Mouse (Mus musculus) urinary bladder, postnatal 25 days (tissue): ENCODE results near the gene Lgals9.

Source experiments
- DNase-seq: peaks from one replicate; pipeline ENCODE4 v3.0.0; 2022; ENCODE audit warnings: low spot score

Gene Lgals9

DNA sequence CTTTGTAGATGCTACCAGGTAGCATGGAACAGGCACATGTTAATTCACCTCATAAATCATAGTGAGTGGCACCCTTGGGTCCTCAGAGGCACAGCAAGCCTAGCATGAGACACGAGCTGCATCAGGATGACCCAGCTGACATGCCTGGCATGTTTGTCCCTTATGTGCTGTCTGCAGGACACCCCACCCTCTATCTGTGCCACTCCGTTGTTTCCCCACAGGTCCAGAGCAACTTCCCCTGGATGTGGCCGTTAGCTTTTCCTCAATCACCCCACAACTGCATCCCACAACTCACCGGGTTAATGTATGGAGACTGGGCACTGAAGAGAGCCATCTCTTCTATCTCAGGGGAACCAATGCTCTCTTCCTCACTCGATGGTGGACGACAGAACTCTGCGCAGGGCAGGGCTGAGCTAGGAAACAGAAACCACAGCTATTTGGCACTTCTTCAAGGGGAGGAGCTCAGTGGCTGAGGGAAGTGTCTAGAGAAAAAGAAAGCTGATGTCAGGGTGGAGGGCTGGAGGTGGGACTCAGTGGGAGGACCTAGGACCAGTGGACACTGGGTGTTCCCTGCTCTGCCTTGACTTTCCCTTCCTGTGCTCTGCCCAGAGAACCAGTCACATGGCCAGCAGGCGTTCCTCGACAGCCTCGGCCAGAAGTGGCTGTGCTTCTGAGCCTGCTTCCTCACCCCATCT is at the start of gene Lgals9:
TSS of gene Lgals9 (minus strand) at position 464 of the 695 bp plus-strand sequence.
- DNase-seq = peak; percentile 51

DNA sequence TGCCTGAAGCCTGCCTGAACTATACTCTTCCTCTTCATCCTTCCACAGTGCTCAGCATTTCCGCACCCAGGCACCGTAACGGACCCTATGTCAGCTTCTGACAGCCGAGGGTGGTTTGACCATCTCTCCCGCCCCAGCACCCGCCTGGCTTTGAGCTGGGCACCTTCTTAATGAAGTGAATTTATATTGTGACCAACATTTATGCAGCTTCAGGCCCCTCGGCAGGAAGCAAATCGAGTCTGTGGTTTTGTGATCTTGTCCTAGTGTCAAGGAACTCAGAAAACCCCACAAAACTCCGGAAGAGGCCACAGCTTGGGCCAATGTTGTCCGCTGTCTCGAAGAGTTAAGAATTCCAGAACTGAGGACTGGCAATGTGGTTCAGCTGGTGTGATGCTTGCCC is 48.9 kb upstream of the Lgals9 start:
- no peak for DNase-seq

DNA sequence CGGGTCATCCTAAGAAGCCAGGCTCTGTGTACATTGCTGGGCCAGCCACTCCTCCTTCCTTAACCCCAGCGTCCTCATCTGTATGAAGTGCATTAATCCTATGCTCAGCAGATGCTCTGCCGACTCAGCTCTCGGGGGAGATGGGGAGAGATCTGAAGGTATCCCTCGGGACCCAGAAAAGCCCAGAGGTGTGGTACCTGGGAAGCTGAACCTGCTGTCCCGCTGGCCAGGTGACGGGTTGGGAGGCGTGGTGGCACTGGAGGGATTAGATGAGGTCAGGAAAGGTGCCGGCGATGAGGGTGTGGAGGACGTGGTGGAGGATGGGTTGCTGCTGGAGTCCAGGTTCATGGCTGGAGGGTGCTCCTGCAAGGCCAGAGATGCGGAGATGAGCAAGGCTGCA is 48.3 kb upstream of the Lgals9 start:
- DNase-seq = no peak

DNA sequence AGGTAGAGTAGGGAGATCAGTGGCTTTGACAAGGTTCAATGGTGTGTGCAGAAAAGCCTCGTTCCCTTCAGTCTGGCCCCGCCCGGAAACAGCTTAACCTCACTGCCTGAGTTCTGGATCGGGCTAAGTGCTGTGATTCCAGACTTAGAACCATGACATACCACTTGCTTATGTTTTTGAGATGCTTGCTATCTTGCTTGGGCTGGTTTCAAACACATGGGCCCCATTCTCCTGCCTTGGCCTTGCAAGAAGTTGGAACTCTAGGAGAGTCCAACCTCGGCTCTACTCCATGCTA is 46.7 kb upstream of the Lgals9 start:
- DNase-seq = no peak

DNA sequence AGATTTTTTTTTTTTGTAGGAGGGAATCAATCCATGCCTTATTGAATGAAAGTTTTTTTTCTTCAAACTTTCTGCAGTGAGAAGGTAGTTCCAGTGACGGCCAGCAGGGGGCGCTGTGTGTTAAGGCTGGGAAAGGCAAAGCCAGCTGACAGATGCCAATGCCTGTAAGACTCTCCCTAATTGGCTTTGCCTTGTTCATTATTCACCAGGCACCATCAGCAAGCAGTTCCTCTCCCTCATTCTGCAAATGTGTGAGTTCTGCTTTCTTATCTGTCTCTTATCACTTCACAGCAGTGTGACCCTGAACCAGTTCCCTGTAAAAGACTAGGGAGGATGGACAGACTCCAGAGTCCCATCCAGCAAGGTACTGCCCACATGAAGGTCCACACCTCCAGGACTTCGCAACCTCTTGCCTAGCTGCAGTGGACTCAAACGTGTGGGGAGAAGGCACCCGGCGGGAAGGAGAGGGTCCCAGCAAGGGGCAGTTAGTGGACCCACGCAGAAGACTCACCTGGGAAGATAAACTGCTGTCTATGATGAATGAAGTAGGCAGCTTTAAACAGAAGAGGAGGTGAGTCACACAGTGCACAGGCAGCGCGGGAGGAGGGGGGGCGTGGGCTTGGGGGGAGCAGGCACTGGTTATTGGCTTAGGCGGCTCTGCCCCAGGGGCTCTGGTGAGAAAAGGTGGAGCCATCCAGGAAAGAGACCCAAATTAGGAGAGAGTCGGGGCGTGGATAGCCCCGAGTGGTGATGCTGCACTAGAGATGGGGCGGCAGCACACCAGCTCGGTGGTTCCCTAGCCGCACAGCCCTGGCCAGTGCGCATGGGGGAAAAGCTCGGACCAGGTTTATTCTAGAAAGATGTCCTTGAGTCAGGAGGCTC is 46.1 kb upstream of the Lgals9 start:
- DNase-seq = peak; percentile 94

DNA sequence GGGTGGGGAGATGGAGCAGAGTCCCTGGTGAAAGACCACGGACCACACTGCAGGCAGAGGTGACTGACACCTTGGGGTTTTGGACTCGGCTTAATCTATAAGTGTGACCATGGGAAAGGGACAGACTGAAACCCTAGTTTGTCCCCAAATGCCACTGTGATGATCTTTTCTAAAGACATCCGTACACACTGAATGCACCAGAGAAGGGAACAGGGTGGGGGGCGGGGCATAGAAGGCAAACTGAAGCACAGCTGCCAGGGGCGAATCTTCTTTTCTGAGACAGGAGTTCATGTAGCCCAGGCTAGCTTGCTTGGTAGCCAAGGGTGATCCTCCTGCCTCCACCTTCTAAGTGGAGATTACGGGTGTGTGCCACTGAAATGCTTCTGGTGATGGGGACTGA is 39.0 kb upstream of the Lgals9 start:
- DNase-seq = no peak

DNA sequence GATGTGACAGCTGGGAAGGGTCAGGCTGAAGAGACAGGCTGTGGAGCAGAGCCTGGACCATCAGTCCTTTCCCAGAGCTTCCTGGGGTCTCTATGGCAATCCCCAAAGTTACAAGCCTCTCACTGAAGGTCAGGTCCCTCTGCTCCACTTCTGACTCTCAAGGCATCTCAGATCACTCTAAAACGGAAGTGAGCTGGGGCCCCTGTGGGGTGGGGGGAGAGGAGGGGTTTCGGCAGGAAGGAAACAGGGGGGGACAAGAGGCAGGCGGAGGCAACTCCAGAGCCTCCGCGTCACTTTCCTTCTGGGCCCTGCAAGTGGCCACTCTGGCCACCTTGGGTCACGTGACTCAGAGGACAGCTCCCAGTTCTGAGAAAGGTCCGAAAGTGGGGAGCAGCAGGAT is 38.6 kb upstream of the Lgals9 start:
- no peak for DNase-seq

DNA sequence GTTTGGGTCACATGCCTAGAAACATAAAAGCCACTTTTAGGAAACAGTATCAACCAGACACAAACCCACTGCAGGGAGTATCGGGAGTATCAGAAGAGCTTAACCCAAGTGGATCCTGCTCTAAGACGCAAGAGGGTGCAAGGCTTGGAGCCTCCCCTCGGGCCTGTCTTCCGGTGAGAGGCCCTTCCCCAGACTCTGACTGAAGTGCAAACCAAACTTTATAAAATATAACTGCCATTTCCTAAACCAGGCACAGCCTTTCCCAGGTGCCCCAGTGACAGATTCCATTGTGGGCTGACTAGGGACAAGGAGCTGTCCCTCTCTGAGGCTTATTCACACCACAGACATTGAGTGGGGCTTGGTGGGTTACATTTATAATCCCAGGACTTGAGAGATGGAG is 38.1 kb upstream of the Lgals9 start:
- DNase-seq = no peak

DNA sequence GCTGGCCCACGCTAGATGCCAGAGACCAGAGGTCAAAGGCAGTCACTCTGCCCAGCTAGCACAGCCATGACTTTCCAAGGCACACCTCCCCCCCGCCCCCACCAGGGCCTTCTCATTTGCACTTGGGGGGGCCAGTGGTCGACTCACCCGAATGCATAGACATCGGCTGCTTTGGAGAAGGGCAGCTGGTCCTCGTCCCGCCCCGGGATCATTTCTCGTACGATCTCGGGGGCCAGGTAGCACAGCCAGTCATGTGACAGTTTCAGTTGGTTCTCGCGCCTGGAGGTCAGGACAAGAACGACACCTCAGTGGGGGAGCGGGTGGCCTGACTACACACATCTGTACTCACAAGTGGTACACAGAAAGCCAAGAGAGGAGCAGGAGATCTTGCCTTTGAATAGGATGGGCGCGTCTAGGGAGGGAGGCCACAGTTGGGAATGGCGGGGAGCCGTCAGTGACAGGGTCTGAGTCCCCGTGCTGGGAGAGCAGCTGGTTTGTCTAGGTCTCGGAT is 35.8 kb upstream of the Lgals9 start:
- DNase-seq = no peak

DNA sequence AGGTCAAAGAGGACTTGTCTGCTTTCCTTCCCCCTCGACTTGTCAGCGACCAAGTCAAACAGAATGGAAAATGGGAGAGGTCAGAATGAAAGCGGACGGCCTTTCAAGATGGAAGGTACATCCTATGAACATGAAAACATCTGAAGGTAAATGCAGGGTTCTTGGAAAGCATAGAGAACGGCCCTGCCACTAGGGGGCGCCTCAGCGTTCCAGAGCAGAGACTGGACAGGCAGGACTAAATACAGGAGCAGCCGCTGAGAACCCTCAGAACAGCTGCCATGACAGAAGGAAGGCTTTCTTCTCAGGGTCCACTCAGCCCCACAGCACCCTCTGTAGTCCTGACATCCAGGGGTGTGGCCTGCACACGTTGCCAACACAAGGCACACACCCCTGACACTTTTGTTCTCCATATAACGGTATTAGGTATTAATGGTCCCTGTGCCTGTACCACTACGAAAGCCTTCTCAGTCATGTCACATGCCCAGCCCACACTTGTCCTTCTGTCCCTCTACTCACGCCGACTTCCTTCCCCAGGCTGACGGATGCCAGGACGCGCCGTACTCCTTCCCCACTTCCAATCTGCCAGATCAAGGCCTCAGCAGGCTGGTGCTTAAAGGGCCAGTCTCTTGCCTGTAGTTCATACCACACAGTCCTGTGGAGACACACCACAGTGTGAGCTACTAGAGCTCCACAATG is 35.2 kb upstream of the Lgals9 start:
- peak; percentile 45 for DNase-seq

DNA sequence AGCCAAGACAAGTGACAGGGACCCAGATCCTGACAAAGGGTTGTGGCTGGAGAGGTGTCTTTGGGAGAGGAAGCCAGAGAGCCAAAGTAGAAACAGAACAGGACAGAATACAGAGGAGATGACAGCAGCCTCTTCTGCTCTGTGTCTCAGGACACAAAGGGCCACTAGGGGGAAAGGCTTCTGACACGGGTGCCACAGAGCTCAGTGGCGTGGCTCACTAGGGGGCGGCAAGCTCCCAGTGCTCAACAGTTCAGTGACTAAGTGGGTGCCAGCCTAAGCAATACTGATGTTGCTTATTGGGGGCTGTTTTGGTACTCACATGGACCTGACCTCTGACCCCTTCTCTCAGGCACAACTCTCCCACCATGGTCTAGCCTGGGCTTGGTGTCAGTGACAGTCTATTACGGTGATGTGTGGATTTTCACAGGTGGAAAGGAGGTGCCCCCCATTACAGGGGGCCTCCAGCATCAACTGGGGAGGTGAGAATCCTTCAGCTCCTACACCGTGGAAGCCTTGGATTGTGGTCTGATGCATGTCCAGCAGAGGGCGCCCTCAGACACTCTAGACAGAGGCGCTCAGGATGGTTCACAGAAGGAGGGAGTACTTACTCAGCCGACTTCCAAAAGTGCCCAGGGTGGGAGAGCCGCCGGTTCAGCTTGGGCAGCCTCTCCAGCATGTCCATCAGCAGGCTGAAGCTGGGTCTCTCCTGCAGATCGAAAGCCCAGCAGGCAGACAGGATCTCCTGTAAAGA is 34.4 kb upstream of the Lgals9 start:
- DNase-seq = peak; percentile 75

DNA sequence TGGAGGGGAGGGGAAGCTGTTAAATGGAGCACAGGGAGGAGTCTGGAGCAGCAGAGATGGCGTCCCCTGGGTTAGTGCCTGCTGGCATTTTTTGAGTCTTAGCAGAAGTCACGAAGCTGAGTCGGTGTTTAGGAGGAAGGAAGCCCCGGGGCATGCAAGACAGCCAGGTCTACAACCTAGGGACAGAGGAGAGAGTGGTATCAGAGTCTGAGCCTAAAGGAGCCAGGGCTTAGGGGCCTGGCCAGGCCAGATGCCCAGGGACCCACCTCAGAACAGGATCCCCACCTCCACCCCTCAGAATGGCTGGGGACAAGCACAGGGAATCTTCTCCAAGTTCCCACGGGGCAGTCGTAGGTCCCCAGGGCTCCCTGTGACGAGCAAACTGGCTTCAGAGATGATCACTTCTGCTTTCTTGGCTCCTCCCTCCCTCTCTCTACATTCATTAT is 32.4 kb upstream of the Lgals9 start:
- no peak for DNase-seq

DNA sequence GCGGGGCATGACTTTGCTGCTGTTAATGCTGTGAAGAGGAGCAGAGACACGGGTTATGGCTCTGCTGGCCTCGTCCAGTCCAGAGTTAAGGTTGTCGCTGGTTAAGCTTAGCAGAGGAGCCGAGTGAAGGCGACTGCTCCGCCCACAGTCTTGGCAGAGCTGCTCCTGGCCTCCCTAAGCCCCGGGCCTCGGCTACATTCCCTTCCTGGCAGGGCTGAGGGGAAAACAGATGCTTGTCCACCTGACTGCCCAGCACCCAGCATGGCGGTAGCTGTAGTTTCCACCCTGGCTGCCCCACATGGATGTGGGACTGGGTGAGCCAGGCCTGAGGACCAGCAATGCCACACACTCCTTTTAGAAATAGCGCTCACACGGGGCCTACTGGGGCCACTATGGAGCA is 31.5 kb upstream of the Lgals9 start:
- DNase-seq = no peak

DNA sequence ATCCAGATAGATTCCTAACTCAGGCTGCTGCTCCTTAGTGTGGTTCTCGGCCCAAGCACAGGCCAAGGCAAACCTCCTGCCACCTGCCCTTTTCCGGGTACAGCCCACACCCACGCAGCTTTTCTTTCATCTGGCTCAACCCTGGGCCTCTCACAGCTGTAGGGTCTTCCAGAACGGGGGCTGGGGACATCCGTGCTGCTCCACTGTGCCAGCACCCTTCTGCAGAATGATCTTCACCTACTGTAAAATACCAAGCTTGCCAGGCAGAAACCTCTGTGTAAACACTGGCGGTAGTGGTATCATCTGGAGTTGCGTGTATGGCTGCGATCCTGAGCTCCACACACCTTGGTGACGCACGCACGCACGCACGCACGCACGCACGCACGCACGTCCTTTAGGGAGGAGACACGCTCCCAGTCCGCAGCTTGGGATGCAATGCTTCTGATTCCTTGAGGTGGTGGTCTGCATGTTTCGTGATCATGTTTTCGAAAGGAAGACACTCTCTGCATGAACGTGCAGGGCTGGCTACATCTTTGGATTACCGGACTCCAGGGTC is 31.0 kb upstream of the Lgals9 start:
- no peak for DNase-seq

DNA sequence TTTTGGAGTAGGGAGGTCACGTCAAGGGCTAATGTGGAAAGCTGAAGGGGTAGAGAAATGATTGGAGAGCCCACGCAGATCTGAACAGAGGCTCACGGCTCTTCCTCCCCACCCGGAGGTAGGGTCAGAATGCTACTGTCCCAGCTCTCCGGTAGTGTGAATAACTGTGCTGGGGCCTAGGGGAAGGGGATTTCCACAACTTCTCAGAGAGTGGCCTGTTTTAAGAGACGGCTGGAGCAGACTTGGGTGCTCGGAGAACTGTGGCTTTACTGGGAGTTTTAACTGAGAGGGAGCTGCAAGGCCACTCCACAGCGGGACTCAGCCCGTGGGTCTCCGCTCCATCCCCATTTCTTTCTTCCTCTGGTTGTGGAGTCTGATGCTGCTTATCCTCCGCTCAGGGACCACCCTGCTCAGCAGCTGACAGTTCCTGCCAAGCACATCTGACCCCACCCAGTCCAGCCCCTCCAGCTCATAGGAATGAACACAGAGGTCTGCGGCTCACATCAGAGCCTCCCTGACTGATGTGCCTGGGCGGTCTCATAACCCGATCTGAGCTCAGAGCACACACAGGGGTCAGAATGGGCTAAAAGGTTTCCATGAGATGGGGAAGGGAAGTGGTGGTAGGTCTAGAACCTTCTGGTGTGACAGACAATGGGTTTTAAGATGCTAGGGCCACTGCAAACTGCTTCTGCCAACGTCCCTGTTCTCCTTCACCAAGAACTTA is 30.0 kb upstream of the Lgals9 start:
- no peak for DNase-seq

DNA sequence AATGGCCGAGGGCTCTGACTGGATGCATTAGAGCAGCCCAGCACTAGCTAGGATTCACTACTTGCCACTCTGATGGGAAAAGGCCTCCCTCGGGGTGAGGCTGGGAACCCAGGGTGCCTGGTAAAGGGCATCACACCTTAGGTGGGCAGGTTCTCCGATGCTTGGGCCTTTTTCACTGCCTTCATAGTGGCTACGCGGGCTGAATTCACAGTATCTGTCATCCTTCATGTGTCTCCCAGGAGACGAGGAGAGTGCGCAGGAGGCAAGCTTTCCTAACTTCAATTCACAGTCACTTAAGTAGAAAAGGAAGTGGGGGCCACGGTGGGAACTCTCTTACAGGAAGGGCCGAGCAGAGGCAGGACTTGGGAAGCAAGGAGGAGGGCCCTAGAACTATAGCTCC is 29.1 kb upstream of the Lgals9 start:
- no peak for DNase-seq

DNA sequence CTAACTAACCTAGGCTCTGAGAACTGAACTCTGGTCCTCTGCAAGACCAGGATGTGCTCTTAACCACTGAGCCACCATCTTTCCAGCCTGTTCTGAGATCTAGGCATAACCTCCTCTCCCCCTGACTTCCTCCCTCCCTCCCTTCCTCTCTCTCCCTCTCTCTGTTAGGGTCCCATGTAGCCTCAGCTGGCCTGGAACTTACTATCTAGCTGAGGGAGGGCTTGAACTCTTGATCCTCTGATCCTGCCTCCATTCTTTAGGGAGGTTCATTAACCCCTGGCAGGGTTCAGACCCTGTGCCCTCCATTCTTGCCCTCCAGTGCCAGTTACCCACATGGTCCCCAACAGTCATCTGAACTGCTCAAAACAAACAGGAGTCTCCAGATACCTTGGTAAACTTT is 28.3 kb upstream of the Lgals9 start:
- no peak for DNase-seq

DNA sequence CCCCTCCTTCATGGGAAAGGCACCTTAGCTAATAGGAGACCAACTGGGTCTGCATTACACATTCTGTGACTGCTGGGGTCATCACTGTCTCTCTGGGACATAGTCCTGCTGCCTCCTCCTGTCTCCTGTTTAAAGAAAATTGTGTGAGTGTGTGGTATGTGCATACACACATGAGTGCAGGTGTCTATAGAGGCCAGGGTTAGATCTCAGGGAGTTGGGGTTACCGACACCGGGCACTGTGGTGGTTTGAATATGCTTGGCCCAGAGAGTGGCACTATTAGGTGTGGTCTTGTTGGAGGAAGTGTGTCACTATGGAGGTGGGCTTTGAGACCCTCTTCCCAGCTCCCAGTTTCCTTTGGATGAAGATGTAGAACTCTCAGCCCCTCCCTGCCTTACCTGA is 27.8 kb upstream of the Lgals9 start:
- DNase-seq = no peak

DNA sequence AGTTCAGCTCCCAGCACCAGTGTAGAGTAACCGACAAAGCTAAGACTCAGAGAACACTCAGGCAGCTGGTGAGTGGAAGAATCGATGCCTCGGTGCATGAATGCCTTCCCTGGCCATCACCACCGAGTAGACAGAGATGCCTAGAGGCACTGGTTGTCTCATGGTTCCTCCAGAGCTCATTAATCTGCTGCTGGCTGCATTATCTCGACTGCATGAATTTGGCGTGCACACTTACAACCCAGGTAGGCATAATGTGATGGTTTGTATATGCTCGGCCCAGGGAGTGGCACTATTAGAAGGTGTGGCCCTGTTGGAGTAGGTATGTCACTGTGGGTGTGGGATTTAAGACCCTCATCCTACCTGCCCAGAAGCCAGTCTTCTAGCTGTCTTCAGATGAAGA is 24.1 kb upstream of the Lgals9 start:
- DNase-seq = no peak

DNA sequence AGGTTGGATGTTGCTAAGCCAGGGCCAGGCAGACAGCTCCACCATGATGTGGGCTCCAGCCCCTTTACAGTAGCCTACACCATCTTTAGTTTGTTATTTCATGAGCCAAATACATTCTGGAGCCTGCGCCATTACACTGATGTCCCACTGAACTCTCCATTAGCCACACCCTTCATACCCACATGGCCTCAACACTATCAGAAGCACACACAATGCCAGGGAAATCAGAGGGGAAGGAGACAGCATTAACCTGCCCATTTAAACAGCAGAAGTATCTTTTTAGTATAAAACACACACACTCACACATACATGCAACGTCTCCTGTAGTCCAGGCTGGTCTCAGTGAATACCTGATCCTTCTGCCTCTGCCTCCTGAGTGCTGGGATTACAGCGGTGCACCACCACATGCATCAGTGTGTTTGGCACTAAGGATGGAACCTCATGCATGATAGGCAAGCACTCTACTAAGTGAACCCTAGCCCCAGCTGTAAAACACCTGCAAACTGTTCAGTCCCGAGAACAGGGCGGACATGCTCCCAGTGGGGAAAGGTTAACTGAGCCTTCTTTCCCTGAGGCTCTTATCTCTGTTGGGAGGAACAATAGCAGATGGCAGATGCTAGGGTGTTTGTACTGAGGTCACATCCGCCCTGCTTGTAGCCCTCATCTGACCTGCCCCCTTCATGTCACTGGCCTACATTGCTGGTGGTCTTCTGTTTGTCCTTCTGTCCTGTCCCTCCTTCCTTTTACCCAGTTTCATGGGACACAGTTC is 23.4 kb upstream of the Lgals9 start:
- no peak for DNase-seq
